Mouse (Mus musculus) left cerebral cortex, adult 2 months (tissue): ENCODE results near the gene Pip5kl1. TPM values are rescaled to one million over a fixed set of nuclear protein-coding genes. Genes with fewer than 3 reads are reported as not detected.

Source experiments
- DNase-seq, 2 experiments: peaks; one replicate each; pipeline ENCODE4 v3.0.0; 2021 to 2022; ENCODE audit warnings: low spot score in 2 of 2, mixed read lengths in 1 of 2; ENCODE audit errors: extremely low spot score in 1 of 2
- H3K27ac ChIP-seq: fragments of 200-600 bp; 2 replicates; pipeline ENCODE4 v1.8.1; 2022
- H3K4me3 ChIP-seq: fragments of 200-600 bp; 2 replicates; pipeline ENCODE4 v1.8.1; 2022
- CTCF ChIP-seq: fragments of 200-600 bp; IDR thresholded peaks from 2 replicates; pipeline ENCODE4 v1.8.1; 2022; ENCODE audit warnings: antibody characterized with exemption, mild to moderate bottlenecking, moderate library complexity
- intact Hi-C: fragments of 180-260 bp; cut with DNase I; formaldehyde crosslinking; loops from one replicate; pipeline ENCODE4 v1.15.1; 2025
- total RNA-seq, 2 experiments: library from RNA; stranded (reverse); gene quantifications; 2 replicates each; pipeline ENCODE4 v1.2.3; 2021

The Pip5kl1 gene
- total RNA-seq, 2 experiments from 2014 or later = 10.1 to 14.1 TPM

GRCm38 (mm10) chr2:32625212-32625872 is 50.7 kb downstream of the Pip5kl1 start:
- peak overlapping the region; percentile 54 for H3K4me3 ChIP-seq
- intact Hi-C loops = no loop called here
- TF ChIP-seq CTCF = peak; percentile 30
- DNase-seq = peak; percentile 87 to 88
- H3K27ac ChIP-seq = peak overlapping the region; percentile 98

- peak; percentile 62 to 68 for DNase-seq
- intact Hi-C loops = no loop called here
- Histone ChIP-seq H3K4me3 (peak overlapping the region; percentile 54), H3K27ac (peak overlapping the region; percentile 98)
- TF ChIP-seq CTCF = no peak
Observed at GRCm38 (mm10) chr2:32625873-32626694, 51.5 kb downstream of the Pip5kl1 start.

GRCm38 (mm10) chr2:32627266-32628043 is 52.9 kb downstream of the Pip5kl1 start:
- Histone ChIP-seq H3K27ac (peak overlapping the region; percentile 68; the same call in 1 of the 2 replicates), H3K4me3 (peak overlapping the region; percentile 40)
- DNase-seq = no peak
- intact Hi-C loops = no loop called here
- no peak for TF ChIP-seq CTCF

GRCm38 (mm10) chr2:32628044-32628550 is 53.5 kb downstream of the Pip5kl1 start:
- TF ChIP-seq CTCF = no peak
- Histone ChIP-seq H3K4me3 (peak overlapping the region; percentile 40), H3K27ac (peak overlapping the region; percentile 68; the same call in 1 of the 2 replicates)
- intact Hi-C loops = no loop called here
- DNase-seq = no peak

GRCm38 (mm10) chr2:32628729-32629128 is 54.1 kb downstream of the Pip5kl1 start:
- TF ChIP-seq CTCF = no peak
- intact Hi-C loops = no loop called here
- H3K4me3 ChIP-seq = peak overlapping the region; percentile 40
- peak overlapping the region; percentile 68; the same call in 1 of the 2 replicates for H3K27ac ChIP-seq
- DNase-seq = peak; percentile 63 to 66

GRCm38 (mm10) chr2:32629276-32629976 is 54.8 kb downstream of the Pip5kl1 start:
- intact Hi-C loops = no loop called here
- Histone ChIP-seq H3K4me3 (peak overlapping the region; percentile 40), H3K27ac (peak overlapping the region; percentile 75)
- no peak for TF ChIP-seq CTCF
- peak; percentile 36 to 62 for DNase-seq

- Histone ChIP-seq H3K4me3 (no peak overlapping the region), H3K27ac (no peak overlapping the region)
- DNase-seq = no peak
- intact Hi-C loops = loop anchor here (5.0 kb wide), 1 partner anchor 127 kb away; the partner anchor contains the start of gene Tor2a
- no peak for TF ChIP-seq CTCF
Observed at GRCm38 (mm10) chr2:32630036-32630435, 55.4 kb downstream of the Pip5kl1 start.

- TF ChIP-seq CTCF = no peak
- H3K27ac ChIP-seq = no peak overlapping the region
- H3K4me3 ChIP-seq = no peak overlapping the region
- intact Hi-C loops = loop anchor here (5.0 kb wide), 1 partner anchor 126 kb away; the partner anchor contains the start of gene Tor2a
- DNase-seq = no peak
Observed at GRCm38 (mm10) chr2:32631046-32631445, 56.4 kb downstream of the Pip5kl1 start.

- H3K27ac ChIP-seq = no peak overlapping the region; the same call in 1 of the 2 replicates
- H3K4me3 ChIP-seq = no peak overlapping the region
- peak; percentile 76 to 83 for DNase-seq
- TF ChIP-seq CTCF = peak; percentile 96
- intact Hi-C loops = loop anchor here (1.0 to 5.0 kb wide), 2 partner anchors 57 to 125 kb away; partner anchors contain the start of gene Tor2a
Observed at GRCm38 (mm10) chr2:32631737-32632394, 57.3 kb downstream of the Pip5kl1 start.

Other genes starting within 250 kb of the Pip5kl1 start
- gene Ciz1, start 222.5 kb upstream of the Pip5kl1 start, total RNA-seq = 10 to 100 TPM; 89.7 to 90.1 TPM
- 1,000 to 10,000 TPM; 1,259 to 1,310 TPM for gene Dnm1, start 221.5 kb upstream of the Pip5kl1 start, total RNA-seq
- gene 1110008P14Rik, start 192.9 kb upstream of the Pip5kl1 start, total RNA-seq = 100 to 1,000 TPM; 341 to 349 TPM
- gene Lcn2, start 186.5 kb upstream of the Pip5kl1 start, total RNA-seq = 10 to 100 TPM in 1 of 2 experiments, under 1 TPM in 1; 0.44 to 19.4 TPM
- 10 to 100 TPM; 47.2 to 47.8 TPM for gene Ptges2, start 178.9 kb upstream of the Pip5kl1 start, total RNA-seq
- gene Naif1, start 124.3 kb upstream of the Pip5kl1 start, total RNA-seq = 1 to 10 TPM; 3.3 to 3.7 TPM
- gene Slc25a25, start 123.4 kb upstream of the Pip5kl1 start, total RNA-seq = 10 to 100 TPM; 65.2 to 79.1 TPM
- 10 to 100 TPM; 61.1 to 64.8 TPM for gene Fam102a, start 39.5 kb upstream of the Pip5kl1 start, total RNA-seq
- gene Dpm2, start 3.9 kb upstream of the Pip5kl1 start, total RNA-seq = 10 to 100 TPM; 79.4 to 82.6 TPM
- gene 9430097D07Rik, start 887 bp downstream of the Pip5kl1 start, total RNA-seq = 1 to 10 TPM in 1 of 2 experiments, under 1 TPM in 1; 0.75 to 1.1 TPM
- gene St6galnac4, start 12.3 kb downstream of the Pip5kl1 start, total RNA-seq = 10 to 100 TPM; 37.2 to 38.0 TPM
- 100 to 1,000 TPM; 122 to 133 TPM for gene St6galnac6, start 24.9 kb downstream of the Pip5kl1 start, total RNA-seq
- gene Ak1, start 47.0 kb downstream of the Pip5kl1 start, total RNA-seq = 100 to 1,000 TPM; 140 to 153 TPM
- 10 to 100 TPM; 22.2 to 23.0 TPM for gene Eng, start 71.8 kb downstream of the Pip5kl1 start, total RNA-seq
- 10 to 100 TPM in 1 of 2 experiments, 1 to 10 TPM in 1; 9.4 to 10.5 TPM for gene Fpgs, start 129.3 kb downstream of the Pip5kl1 start, total RNA-seq
- gene Cdk9, start 138.3 kb downstream of the Pip5kl1 start, total RNA-seq = 100 to 1,000 TPM; 129 to 134 TPM
- 10 to 100 TPM; 31.1 to 42.5 TPM for gene Sh2d3c, start 146.3 kb downstream of the Pip5kl1 start, total RNA-seq
- gene 6330409D20Rik, start 166.2 kb downstream of the Pip5kl1 start, total RNA-seq = 1 to 10 TPM; 1.6 to 2.2 TPM
- gene Tor2a, start 182.4 kb downstream of the Pip5kl1 start, total RNA-seq = 10 to 100 TPM; 30.4 to 30.7 TPM
- gene Ttc16, start 200.8 kb downstream of the Pip5kl1 start, total RNA-seq = under 1 TPM; 0.40 to 0.52 TPM
- gene Ptrh1, start 201.0 kb downstream of the Pip5kl1 start, total RNA-seq = 1 to 10 TPM; 7.9 to 9.3 TPM
- gene Cfap157, start 209.6 kb downstream of the Pip5kl1 start, total RNA-seq = under 1 TPM; 0.20 to 0.61 TPM